Mouse (Mus musculus) forebrain, postnatal 0 days (tissue): ENCODE measurements around the gene Gabbr2. TPM values are rescaled to one million over a fixed set of nuclear protein-coding genes. Genes with fewer than 3 reads are reported as not detected.
A peak's percentile ranks its signal among the peaks of the same experiment; 100 is the strongest.

Source experiments
- ATAC-seq: fragments of 200-750 bp; cut with Nextera tagmentation; 2 replicates; pipeline ENCODE4 v1.8.0; 2017; ENCODE audit warnings: mild to moderate bottlenecking, moderate library complexity
- DNase-seq: peaks from one replicate; pipeline ENCODE4 v3.0.0-alpha.2; 2015
- H3K27ac ChIP-seq: fragments of 300-500 bp; sonication (generic); 2 replicates; pipeline ENCODE4 v1.5.1; 2014; ENCODE audit warnings: low read depth, mild to moderate bottlenecking, antibody characterized with exemption, low read length, moderate library complexity, mixed read lengths
- H3K27me3 ChIP-seq: fragments of 300-500 bp; sonication (generic); 2 replicates; pipeline ENCODE4 v1.6.1; 2014; ENCODE audit warnings: mild to moderate bottlenecking, low read length, mixed read lengths; ENCODE audit not compliant: insufficient read depth
- H3K36me3 ChIP-seq: fragments of 300-500 bp; sonication (generic); 2 replicates; pipeline ENCODE4 v1.6.1; 2014; ENCODE audit warnings: mild to moderate bottlenecking, moderate library complexity; ENCODE audit not compliant: insufficient read depth
- H3K4me1 ChIP-seq: fragments of 300-500 bp; sonication (generic); 2 replicates; pipeline ENCODE4 v1.6.1; 2014; ENCODE audit warnings: antibody characterized with exemption; ENCODE audit not compliant: insufficient read depth
- H3K4me2 ChIP-seq: fragments of 300-500 bp; sonication (generic); 2 replicates; pipeline ENCODE4 v1.6.1; 2014; ENCODE audit warnings: low read depth, mild to moderate bottlenecking, moderate library complexity
- H3K4me3 ChIP-seq: fragments of 300-500 bp; sonication (generic); 2 replicates; pipeline ENCODE4 v1.5.1; 2014; ENCODE audit warnings: low read depth, low read length, mixed read lengths
- H3K9ac ChIP-seq: fragments of 300-500 bp; sonication (generic); 2 replicates; pipeline ENCODE4 v1.6.1; 2014; ENCODE audit warnings: mild to moderate bottlenecking
- H3K9me3 ChIP-seq: fragments of 300-500 bp; sonication (generic); 2 replicates; pipeline ENCODE4 v1.6.1; 2016; ENCODE audit warnings: low read length
- CTCF ChIP-seq: sonication (generic); IDR thresholded peaks from 2 replicates; pipeline ENCODE4 v1.5.1; 2016; ENCODE audit warnings: antibody characterized with exemption, control low read depth, low read depth
- WGBS: fragments of 180-500 bp; shearing (Covaris S2); extraction: QIAGEN DNeasy Blood & Tissue Kit; methylation state at CpG from one replicate; pipeline ENCODE4 v1.1.7; 2014; 5-methylcytosine and 5-hydroxymethylcytosine counted together
- polyA plus RNA-seq: library from polyadenylated mRNA; unstranded; fragments of >200 nt; fragmentation: Nextera tagmentation; extraction: Ambion mirVana; gene quantifications from 2 replicates; pipeline ENCODE4 v1.2.1, GENCODE M21; 2015
- total RNA-seq: library from RNA; depleted of rRNA; stranded (reverse); fragments of >200 nt; gene quantifications from 2 replicates; pipeline ENCODE4 v1.2.3, GENCODE M21; 2014

The Gabbr2 gene
- total and polyA plus RNA-seq, 2 experiments from 2014 or later: 14.7 to 65.3 TPM

DNA sequence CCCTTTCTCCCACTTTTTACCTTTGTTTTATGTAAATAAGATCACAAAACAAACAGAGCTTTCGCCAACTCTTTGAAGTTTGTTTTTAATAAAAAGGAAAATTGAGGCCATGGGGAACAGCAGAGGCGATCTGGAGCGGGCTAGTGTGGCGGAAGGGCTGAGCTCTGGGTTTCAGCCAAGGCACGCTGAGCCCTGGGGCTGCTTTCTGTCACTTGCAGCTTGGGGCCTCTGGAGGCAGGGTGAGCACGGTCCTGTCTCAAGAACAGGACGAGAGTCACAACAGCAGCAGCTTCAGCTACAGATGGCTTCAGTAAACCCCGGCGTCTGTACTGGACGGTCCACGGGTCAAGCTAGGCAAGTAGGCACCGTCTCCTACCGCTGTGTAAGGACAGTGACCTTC is 132.8 kb downstream of the Gabbr2 start:
- H3K36me3 ChIP-seq: no peaks in the 10 kb centered on the region
- DNase-seq: peak; percentile 64
- no peaks in the 10 kb centered on the region for H3K4me1 ChIP-seq
- no peaks in the 10 kb centered on the region for H3K9me3 ChIP-seq
- H3K4me2 ChIP-seq: no peak overlapping the region
- peak; percentile 54 for TF ChIP-seq CTCF
- ATAC-seq: peak; percentile 66; the same call in 1 of the 2 replicates
- H3K9ac ChIP-seq: no peak overlapping the region
- H3K27ac ChIP-seq: no peak overlapping the region
- H3K4me3 ChIP-seq: no peak overlapping the region
- no peaks in the 10 kb centered on the region for H3K27me3 ChIP-seq
- WGBS: 21% methylated on average over 13 of the region's 13 CpGs

DNA sequence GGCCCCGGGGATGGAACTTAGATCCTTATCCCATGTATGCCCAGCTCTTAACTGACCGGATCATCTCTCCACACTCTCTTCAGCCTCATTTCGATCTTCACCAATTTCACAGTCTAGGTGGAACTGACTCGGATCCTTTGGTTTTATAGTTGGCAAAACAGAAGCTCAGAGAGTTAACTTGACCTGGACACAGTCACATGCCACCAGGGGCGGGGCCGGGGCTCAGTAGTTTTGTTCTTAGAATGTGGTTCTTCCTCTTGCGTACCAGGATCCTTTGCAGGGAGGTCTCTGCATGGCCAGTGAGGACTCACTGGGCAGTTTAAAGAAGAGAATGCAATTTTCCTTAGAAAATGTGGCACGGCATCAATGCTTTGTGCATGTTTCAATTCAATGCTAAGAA is 135.5 kb downstream of the Gabbr2 start:
- no peak overlapping the region for H3K27ac ChIP-seq
- H3K9ac ChIP-seq: no peak overlapping the region

DNA sequence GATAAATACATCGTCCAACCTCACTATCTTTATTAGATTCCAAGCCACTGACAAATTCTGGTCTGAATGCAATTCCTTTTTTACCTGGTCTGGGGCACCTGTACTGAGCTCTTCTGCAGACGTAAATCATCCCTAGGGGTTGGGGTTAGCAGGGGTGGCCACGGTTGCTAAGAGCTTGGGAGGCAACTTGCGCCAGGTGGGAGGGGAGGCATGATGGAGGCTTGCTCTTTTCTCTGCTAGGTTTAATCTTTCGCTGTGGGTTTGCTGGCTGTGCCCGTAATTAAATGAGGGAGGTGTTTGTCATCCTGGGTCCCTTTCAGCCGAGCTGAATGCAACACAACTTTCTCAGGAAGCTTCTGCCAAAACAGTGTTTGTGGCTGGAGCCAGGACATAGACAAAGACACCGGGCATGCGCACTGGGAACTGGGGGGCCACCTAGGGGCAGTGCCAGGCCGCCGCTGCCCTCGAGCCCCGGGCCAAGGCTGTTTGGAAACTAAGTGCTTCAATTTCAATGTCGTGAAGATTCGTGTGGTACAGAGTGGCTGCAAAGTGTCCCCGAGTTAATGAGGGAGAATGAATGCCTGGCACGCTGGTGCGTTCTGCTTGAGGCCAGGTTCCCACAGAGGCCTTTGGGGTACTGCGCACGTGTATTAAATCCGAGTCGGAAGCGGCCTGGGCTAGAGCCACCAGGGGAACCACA is 136.8 kb downstream of the Gabbr2 start:
- no peaks in the 10 kb centered on the region; the same call in 1 of the 2 replicates for H3K27me3 ChIP-seq
- H3K9ac ChIP-seq: no peak overlapping the region
- ATAC-seq: peak; percentile 84
- no peak overlapping the region for H3K27ac ChIP-seq
- H3K36me3 ChIP-seq: no peaks in the 10 kb centered on the region
- H3K4me3 ChIP-seq: no peak overlapping the region
- no peak; the same call in 1 of the 2 replicates for TF ChIP-seq CTCF
- 21% methylated on average over 23 of the region's 23 CpGs for WGBS
- peak; percentile 76 for DNase-seq
- no peaks in the 10 kb centered on the region for H3K9me3 ChIP-seq
- H3K4me2 ChIP-seq: no peak overlapping the region
- peaks cover 7% of the 10 kb centered on the region; the same call in 1 of the 2 replicates for H3K4me1 ChIP-seq

More for the DNA sequence above, 135.5 kb downstream of the Gabbr2 start:
- H3K36me3 ChIP-seq: no peaks in the 10 kb centered on the region
- no peaks in the 10 kb centered on the region; the same call in 1 of the 2 replicates for H3K27me3 ChIP-seq
- no peak for ATAC-seq
- no peak for TF ChIP-seq CTCF
- WGBS: 93% methylated on average over 8 of the region's 8 CpGs
- H3K4me2 ChIP-seq: no peak overlapping the region
- no peak for DNase-seq
- H3K4me3 ChIP-seq: no peak overlapping the region
- peaks cover 3% of the 10 kb centered on the region; the same call in 1 of the 2 replicates for H3K4me1 ChIP-seq
- H3K9me3 ChIP-seq: no peaks in the 10 kb centered on the region

DNA sequence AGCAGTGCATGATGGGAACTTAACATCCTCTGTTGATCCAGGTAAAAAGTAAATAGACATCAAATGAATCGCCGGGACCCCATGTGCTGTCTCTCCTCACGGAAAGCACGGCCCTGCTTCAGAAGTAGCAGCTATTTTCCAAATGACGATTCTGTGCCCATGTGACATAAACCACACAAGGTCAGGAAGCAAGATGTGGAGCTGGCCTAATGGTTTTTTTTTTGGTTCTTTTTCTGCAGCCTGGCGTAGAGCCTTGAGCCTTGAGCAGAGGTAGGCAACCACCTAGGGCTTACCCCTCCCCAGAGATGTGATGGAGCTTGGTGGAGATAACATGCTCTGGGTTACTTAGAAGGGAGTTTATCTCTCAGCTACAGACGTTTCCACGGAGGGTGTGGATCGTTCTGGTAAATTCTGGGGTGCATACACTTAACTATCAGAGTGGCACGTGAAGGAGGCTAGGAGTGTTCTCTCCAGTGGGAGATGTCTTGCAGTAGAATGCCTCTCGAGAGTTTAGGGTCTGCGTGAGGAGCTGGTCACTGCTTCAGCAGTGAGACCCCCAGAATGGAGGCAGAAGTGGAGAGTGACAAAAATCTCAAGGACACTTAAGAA is 137.7 kb downstream of the Gabbr2 start:
- Histone ChIP-seq H3K9me3 (no peaks in the 10 kb centered on the region), H3K4me2 (no peak overlapping the region), H3K4me1 (peaks cover 7% of the 10 kb centered on the region; the same call in 1 of the 2 replicates), H3K27ac (no peak overlapping the region), H3K9ac (no peak overlapping the region), H3K4me3 (no peak overlapping the region), H3K27me3 (no peaks in the 10 kb centered on the region; the same call in 1 of the 2 replicates), H3K36me3 (no peaks in the 10 kb centered on the region)
- WGBS: 84% methylated on average over 12 of the region's 12 CpGs
- DNase-seq (no peak), ATAC-seq (no peak)
- TF ChIP-seq CTCF: no peak

DNA sequence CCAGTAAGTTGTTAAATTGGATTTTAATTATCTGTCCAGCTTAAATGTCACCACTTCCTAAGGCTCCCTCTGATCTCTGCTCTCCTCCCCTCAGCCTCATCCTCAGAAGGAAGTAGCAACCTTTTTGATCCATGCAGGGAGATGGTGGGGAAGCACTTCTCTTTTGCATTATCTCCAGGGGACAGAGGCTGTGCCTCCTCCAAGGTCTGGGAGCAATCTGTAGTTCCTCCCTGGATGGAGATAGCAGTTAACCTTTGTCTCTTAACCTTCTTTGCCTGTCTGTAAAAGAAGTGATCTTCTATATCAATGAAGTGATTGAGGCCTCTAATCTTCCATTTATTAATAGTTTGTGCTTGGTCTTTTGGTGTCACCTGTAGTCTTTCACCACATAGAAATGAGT is 143.9 kb downstream of the Gabbr2 start:
- DNase-seq (no peak), ATAC-seq (no peak)
- Histone ChIP-seq H3K27me3 (no peaks in the 10 kb centered on the region), H3K4me1 (peaks cover 7% of the 10 kb centered on the region; the same call in 1 of the 2 replicates), H3K9me3 (no peaks in the 10 kb centered on the region), H3K4me2 (no peak overlapping the region), H3K4me3 (no peak overlapping the region), H3K36me3 (peaks cover 6% of the 10 kb centered on the region), H3K9ac (no peak overlapping the region), H3K27ac (no peak overlapping the region)
- no peak for TF ChIP-seq CTCF

DNA sequence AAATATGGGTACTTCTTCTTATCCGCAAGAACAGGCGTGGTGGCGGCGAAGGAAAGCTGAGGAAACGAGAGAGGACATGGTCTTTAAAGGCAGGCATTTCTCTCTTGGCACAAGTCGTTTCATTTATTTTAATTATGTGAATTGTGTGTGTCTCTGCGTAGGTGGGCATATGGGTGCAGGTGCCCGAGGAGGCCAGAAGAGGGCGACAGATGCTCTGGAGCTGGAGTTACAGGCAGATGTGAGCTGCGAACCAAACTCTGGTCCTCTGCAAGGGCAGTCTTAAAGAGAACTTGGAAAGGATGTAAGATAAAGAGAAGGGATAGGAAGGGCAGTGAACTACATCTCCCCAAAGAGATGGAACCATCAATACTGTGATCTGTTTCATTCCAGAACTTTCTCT is 145.3 kb downstream of the Gabbr2 start:
- no peak overlapping the region for H3K27ac ChIP-seq
- H3K27me3 ChIP-seq: no peaks in the 10 kb centered on the region
- peak; percentile 10; the same call in 1 of the 2 replicates for TF ChIP-seq CTCF
- no peaks in the 10 kb centered on the region for H3K9me3 ChIP-seq
- H3K4me3 ChIP-seq: no peak overlapping the region
- WGBS: 96% methylated on average over 10 of the region's 10 CpGs
- no peak overlapping the region for H3K4me2 ChIP-seq
- peaks cover 6% of the 10 kb centered on the region; the same call in 1 of the 2 replicates for H3K4me1 ChIP-seq
- ATAC-seq (no peak), DNase-seq (no peak)
- no peak overlapping the region for H3K9ac ChIP-seq
- H3K36me3 ChIP-seq: peaks cover 6% of the 10 kb centered on the region

DNA sequence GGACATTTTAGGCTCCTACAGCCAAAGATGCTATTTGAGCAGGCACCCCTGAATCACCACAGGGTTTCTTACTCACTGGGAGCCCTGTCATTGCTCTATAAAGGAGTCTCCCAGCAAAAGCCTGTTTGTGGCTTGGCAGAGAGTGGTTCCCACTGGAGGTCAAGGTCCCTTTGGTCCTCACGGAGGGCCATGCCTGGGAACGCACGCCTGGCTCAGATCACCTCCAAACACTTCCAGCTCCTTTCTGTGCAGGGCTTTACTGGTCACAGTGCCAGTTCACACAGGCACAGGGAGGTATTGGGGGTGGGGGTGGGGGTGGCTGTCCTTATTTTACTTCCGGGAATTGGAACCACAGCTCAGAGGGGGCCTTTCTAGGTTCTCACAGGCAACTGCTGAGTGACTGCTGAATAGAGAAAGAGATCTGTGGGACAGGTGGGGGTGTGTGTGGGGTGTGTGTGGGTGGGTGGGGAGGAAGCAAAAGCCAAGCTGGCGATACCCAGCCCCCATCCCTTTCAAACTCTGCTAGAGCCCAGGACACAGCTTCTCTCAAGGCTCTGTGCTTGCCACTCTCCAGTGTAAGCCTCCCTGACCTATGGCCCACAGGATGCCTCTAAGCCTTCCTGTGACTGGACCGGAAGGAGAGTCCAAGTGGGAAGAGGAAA is 146.6 kb downstream of the Gabbr2 start:
- H3K4me2 ChIP-seq: no peak overlapping the region
- DNase-seq (no peak), ATAC-seq (peak; percentile 78)
- peaks cover 6% of the 10 kb centered on the region for H3K36me3 ChIP-seq
- H3K4me3 ChIP-seq: no peak overlapping the region
- no peaks in the 10 kb centered on the region for H3K27me3 ChIP-seq
- no peaks in the 10 kb centered on the region for H3K9me3 ChIP-seq
- TF ChIP-seq CTCF: no peak
- H3K4me1 ChIP-seq: no peaks in the 10 kb centered on the region
- no peak overlapping the region for H3K27ac ChIP-seq
- H3K9ac ChIP-seq: no peak overlapping the region
- 55% methylated on average over 6 of the region's 6 CpGs for WGBS
